Mouse (Mus musculus) cerebellum, adult 9-11 months (tissue): ENCODE measurements at regions not wholly inside any gene's neighbourhood (a gene's known extent, or its start where the extent isn't known, plus 50 kb on each side); places are given as distances from the start of the nearest gene placed in this dataset.

Experiments used
- DNase-seq: peaks from one replicate; pipeline ENCODE4 v3.0.0; 2022

GRCm38 (mm10) chr5:82472146-82472545 is 882.8 kb downstream of the Tecrl start:
- DNase-seq, result no peak

GRCm38 (mm10) chr5:82464272-82464671 is 890.7 kb downstream of the Tecrl start:
- no peak for DNase-seq

- no peak for DNase-seq
These were observed 913.7 kb downstream of the Tecrl start for GRCm38 (mm10) chr5:82441288-82441687.

GRCm38 (mm10) chr5:82440126-82440525 is 914.9 kb downstream of the Tecrl start:
- no peak for DNase-seq

GRCm38 (mm10) chr5:82420396-82420795 is 934.6 kb downstream of the Tecrl start:
- no peak for DNase-seq

- DNase-seq, result no peak
These were observed 958.3 kb downstream of the Tecrl start for GRCm38 (mm10) chr5:82396632-82397234.

GRCm38 (mm10) chr5:82361624-82362023 is 993.4 kb downstream of the Tecrl start:
- DNase-seq, result no peak

- no peak for DNase-seq
These were observed 998.7 kb downstream of the Tecrl start for GRCm38 (mm10) chr5:82356336-82356735.

GRCm38 (mm10) chr5:82351089-82351488 is 1003.9 kb downstream of the Tecrl start:
- no peak for DNase-seq

- peak; percentile 19 for DNase-seq
These were observed 1008.3 kb downstream of the Tecrl start for GRCm38 (mm10) chr5:82346672-82347071.

GRCm38 (mm10) chr5:82324354-82324753 is 1030.6 kb downstream of the Tecrl start:
- no peak for DNase-seq

GRCm38 (mm10) chr5:82319709-82320333 is 1035.2 kb downstream of the Tecrl start:
- no peak for DNase-seq

- DNase-seq, result no peak
These were observed 1042.9 kb downstream of the Tecrl start for GRCm38 (mm10) chr5:82312054-82312453.

- DNase-seq, result no peak
These were observed 1066.7 kb downstream of the Tecrl start for GRCm38 (mm10) chr5:82288069-82288845.

- no peak for DNase-seq
These were observed 1101.5 kb downstream of the Tecrl start for GRCm38 (mm10) chr5:82253356-82254104.

- no peak for DNase-seq
These were observed 1128.7 kb downstream of the Tecrl start for GRCm38 (mm10) chr5:82226329-82226728.

GRCm38 (mm10) chr5:82223622-82224021 is 1131.4 kb downstream of the Tecrl start:
- DNase-seq, result no peak

- DNase-seq, result no peak
These were observed 1151.4 kb downstream of the Tecrl start for GRCm38 (mm10) chr5:82203606-82204005.
